Mouse (Mus musculus) lung, adult 2 months (tissue): ENCODE measurements around the gene Poln. TPM values are rescaled to one million over a fixed set of nuclear protein-coding genes. Genes with fewer than 3 reads are reported as not detected.

Experiments
- DNase-seq: peaks from one replicate; pipeline ENCODE4 v3.0.0; 2022
- H3K4me1 ChIP-seq: fragments of 200-500 bp; 2 replicates; pipeline ENCODE4 v1.6.1; 2011; ENCODE audit warnings: low read length; ENCODE audit not compliant: control insufficient read depth, insufficient read depth
- H3K4me3 ChIP-seq: fragments of 200-500 bp; replicated peaks from 2 replicates; pipeline ENCODE3; 2011; ENCODE audit warnings: low read depth, mild to moderate bottlenecking, control low read depth, low read length; ENCODE audit errors: extremely low read depth
- CTCF ChIP-seq: fragments of 200-500 bp; IDR thresholded peaks from 2 replicates; pipeline ENCODE4 v1.5.1; 2011; ENCODE audit warnings: mild to moderate bottlenecking, low read length, control low read depth; ENCODE audit not compliant: insufficient read depth
- POLR2A ChIP-seq: fragments of 200-500 bp; IDR thresholded peaks from 2 replicates; pipeline ENCODE4 v1.6.1; 2011; ENCODE audit warnings: low read depth, mild to moderate bottlenecking, control low read depth, low read length, borderline replicate concordance; ENCODE audit errors: extremely low read depth
- WGBS: fragments of 180-500 bp; shearing (Covaris S2); methylation state at CpG from one replicate; pipeline ENCODE4 v1.1.7; 2018; 5-methylcytosine and 5-hydroxymethylcytosine counted together
- polyA plus RNA-seq: library from polyadenylated mRNA; depleted of rRNA; stranded (reverse); fragments of >200 nt; gene quantifications from 2 replicates; pipeline ENCODE4 v1.2.3, GENCODE M21; 2012

The Poln gene
- polyA plus RNA-seq, 1 experiment, result 0.77 TPM

GRCm38 (mm10) chr5:34188856-34189255 is 19.6 kb upstream of the Poln start:
- no peak for DNase-seq
- Histone ChIP-seq H3K4me3 (no peak overlapping the region), H3K4me1 (peaks cover 25% of the 10 kb centered on the region)
- TF ChIP-seq POLR2A (no peak), CTCF (no peak)
- WGBS, result 40% methylated on average over 2 of the region's 2 CpGs

DNA sequence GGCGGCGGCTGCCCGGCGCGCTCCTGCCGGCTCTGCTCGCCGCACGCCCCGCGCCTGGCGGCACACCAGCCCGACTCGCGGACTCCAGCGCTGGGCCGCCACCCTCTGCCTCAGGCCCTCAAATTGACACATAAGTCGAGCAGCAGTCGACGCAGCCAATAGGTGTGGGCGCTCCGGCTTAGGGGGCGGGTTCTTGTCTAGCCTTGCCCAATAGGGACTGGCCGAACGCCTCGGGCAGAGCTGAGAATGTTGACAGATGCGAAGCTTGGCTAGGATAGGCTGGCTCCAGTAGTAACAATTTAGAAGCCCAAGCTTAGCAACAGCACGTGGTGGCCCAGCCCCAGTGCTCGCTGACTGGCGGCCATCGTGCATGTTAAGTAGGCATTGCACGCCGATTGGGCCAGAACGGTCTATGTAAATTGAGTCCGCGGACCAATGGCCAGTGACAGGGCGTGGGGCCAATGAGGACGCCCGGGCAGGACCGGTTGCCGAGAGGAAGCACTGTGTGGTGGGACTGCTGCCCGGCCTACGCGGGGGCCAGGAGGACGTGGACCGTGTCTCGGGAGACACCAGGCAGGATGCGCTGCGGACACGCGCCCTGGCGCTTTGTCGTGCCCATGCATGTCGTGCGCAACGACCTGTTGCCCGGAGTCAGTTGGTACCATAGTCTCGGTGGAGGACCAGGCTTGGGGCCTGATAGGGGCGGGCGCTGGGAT is 18.5 kb upstream of the Poln start, which contains the start of gene Mxd4:
TSS of gene Mxd4 (minus strand) at position 120 of the 716 bp plus-strand sequence.
- WGBS, result under 1% methylated on average over 60 of the region's 60 CpGs
- Histone ChIP-seq H3K4me1 (peaks cover 33% of the 10 kb centered on the region), H3K4me3 (peak within 1 kb of the TSS; percentile 97)
- TF ChIP-seq POLR2A (peak; percentile 98), CTCF (no peak)
- peak; percentile 98 for DNase-seq

DNA sequence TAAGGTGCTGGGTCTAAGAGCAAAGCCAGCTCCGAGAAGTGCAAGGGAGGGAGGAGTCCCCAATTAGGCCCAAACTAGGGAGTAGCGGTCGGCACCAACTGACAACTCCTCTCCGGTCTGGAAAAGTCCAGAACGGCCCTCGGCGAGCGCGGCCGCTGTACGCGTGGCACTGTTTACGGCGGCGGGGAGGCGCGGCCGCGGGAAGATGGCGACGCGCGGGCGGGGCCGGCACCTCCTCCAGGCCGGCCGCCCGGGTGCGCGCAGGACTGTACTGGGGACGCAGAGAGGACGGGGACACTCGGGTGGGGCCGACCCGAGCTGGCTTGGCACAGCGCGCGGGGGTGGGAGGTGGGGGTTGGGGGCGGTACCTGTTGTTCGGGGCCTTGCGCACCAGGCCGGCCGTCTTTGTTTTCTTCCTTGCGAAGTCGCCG is 17.7 kb upstream of the Poln start:
- peak; percentile 73 for DNase-seq
- peak overlapping the region; percentile 95 for H3K4me3 ChIP-seq
- TF ChIP-seq CTCF (no peak), POLR2A (peak; percentile 60; the same call in 1 of the 2 replicates)
- H3K4me1 ChIP-seq, result peaks cover 41% of the 10 kb centered on the region
- WGBS, result under 1% methylated on average over 46 of the region's 46 CpGs

- Histone ChIP-seq H3K4me1 (peaks cover 43% of the 10 kb centered on the region), H3K4me3 (peak overlapping the region; percentile 95)
- no peak for DNase-seq
- no peak for TF ChIP-seq CTCF
- 0 out of 2 replicates have a peak, but pooled peaks have one; percentile 3 for TF ChIP-seq POLR2A
- 12% methylated on average over 2 of the region's 2 CpGs for WGBS
These were observed 17.1 kb upstream of the Poln start for GRCm38 (mm10) chr5:34186391-34186790.

DNA sequence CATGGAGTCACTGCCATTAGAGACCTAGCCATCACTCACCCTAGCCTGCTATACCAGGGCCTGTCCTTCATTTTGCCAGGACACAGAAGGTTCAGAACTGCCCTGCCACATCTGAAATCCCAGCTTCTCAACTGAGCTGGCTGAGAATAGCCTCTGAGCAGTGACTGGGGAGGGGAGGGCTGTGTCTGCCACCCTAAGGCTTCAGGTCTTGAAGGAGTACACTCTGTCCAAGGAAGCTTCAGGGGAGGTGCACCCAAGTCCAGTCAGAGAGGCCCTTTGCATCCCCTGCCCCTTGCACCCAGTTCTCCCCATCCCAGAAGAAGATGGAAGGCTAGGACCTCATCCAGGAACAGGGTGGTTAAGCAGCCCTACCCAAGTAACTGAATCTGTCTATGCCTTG is 16.5 kb upstream of the Poln start:
- DNase-seq, result peak; percentile 8
- peak overlapping the region; percentile 95 for H3K4me3 ChIP-seq
- no peak for TF ChIP-seq POLR2A
- no peak for TF ChIP-seq CTCF
- peaks cover 44% of the 10 kb centered on the region for H3K4me1 ChIP-seq

- 38% methylated on average over 1 of the region's 1 CpGs for WGBS
- DNase-seq, result peak; percentile 6
- Histone ChIP-seq H3K4me1 (peaks cover 49% of the 10 kb centered on the region), H3K4me3 (peak overlapping the region; percentile 95)
- TF ChIP-seq POLR2A, result no peak
- no peak for TF ChIP-seq CTCF
These were observed 15.9 kb upstream of the Poln start for GRCm38 (mm10) chr5:34185051-34185580.

- TF ChIP-seq POLR2A (no peak), CTCF (no peak)
- peak; percentile 4 for DNase-seq
- WGBS, result 91% methylated on average over 3 of the region's 3 CpGs
- H3K4me3 ChIP-seq, result no peak overlapping the region
- peaks cover 49% of the 10 kb centered on the region for H3K4me1 ChIP-seq
These were observed 14.7 kb upstream of the Poln start for GRCm38 (mm10) chr5:34183976-34184375.

DNA sequence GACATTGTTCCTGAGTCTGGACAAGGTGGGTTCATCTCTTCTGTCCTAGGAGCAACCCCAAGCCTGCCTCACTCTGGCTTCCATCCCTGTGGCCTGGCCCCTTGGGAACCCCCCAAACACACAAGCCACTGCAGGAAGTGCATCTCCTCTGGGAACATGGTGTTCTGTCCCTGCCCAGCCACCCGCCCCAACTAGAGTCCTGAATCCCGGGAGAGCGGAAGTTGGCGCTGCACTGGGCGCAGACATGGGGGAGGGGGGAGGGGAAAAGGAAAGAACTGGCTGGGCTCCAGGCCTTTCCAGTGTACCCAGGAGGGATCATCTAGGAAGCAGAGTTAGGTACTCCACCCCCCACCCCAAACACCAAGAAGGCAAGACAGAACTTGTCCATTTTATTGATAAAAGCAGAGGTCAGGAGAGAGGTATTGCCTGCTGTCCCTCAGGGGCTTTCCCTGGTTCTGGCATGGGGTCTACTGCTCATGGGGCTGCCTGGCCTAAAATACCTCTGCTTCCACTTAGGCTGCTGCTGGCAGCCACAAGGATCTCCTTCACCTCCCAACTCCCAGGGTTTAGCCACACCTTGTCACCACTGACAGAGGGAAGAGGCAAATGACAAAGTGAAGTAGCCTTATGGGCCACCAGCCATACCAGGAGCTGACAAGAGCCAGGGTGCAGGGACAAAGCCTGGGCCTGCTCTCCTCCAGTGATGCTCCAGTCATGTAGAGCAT is 14.1 kb upstream of the Poln start:
- 23% methylated on average over 5 of the region's 5 CpGs for WGBS

DNA sequence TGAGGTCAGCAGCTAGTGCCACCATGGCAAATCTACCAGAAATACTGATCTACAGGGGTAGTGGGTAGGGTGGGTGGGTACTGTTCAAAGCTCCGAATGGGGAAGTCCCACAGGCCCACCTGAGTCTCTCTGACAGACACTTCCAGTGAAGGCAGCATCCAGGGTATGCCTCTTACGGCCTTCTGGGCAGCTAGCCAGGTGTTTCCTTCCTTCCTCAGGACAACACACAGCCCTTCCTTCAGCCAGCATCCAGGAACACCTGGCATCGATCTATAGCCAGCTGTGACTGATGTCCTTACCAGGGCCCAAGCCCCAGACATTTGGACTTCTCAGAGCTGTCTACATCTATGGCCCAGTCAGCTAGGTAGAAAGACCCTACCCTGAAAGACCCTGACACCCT is 13.2 kb upstream of the Poln start:
- Histone ChIP-seq H3K4me3 (no peak overlapping the region), H3K4me1 (peaks cover 49% of the 10 kb centered on the region)
- WGBS, result 32% methylated on average over 3 of the region's 3 CpGs
- TF ChIP-seq CTCF, result no peak
- no peak for TF ChIP-seq POLR2A
- DNase-seq, result peak; percentile 23

More for the DNA sequence above, 14.1 kb upstream of the Poln start:
- Histone ChIP-seq H3K4me1 (peaks cover 49% of the 10 kb centered on the region), H3K4me3 (peak overlapping the region; percentile 15)
- DNase-seq, result peak; percentile 45
- TF ChIP-seq CTCF (no peak), POLR2A (peak; percentile 25; the same call in 1 of the 2 replicates)

DNA sequence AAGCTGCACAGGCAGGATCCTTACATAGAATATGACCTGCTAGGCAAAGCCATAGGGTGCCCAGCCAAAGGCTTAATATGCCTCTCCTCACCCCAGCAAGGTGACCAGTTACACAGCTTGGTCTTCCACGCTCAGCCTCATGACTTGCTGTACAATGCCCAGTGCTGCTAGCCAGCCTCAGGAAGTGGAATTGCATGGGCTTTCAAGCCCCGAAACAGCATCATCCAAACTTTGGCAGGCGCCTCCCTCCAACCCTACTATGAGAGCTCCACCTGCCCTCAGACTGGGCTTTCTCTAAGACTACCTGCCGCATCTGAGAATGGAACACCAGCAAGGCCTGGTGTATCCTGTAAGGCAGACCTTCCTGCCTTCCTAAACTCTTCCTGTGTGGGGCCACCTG is 8.6 kb upstream of the Poln start:
- H3K4me1 ChIP-seq, result peaks cover 20% of the 10 kb centered on the region
- H3K4me3 ChIP-seq, result no peak overlapping the region
- DNase-seq, result no peak
- 89% methylated on average over 4 of the region's 4 CpGs for WGBS
- TF ChIP-seq POLR2A (no peak), CTCF (no peak)
